Mouse (Mus musculus): ENCODE results near the gene Ppp1r14b. TPM values are rescaled to one million over a fixed set of nuclear protein-coding genes. Genes with fewer than 3 reads are reported as not detected.

The Ppp1r14b gene
- polyA plus RNA-seq, 1 experiment from 2014 or later, result 132 TPM

DNA sequence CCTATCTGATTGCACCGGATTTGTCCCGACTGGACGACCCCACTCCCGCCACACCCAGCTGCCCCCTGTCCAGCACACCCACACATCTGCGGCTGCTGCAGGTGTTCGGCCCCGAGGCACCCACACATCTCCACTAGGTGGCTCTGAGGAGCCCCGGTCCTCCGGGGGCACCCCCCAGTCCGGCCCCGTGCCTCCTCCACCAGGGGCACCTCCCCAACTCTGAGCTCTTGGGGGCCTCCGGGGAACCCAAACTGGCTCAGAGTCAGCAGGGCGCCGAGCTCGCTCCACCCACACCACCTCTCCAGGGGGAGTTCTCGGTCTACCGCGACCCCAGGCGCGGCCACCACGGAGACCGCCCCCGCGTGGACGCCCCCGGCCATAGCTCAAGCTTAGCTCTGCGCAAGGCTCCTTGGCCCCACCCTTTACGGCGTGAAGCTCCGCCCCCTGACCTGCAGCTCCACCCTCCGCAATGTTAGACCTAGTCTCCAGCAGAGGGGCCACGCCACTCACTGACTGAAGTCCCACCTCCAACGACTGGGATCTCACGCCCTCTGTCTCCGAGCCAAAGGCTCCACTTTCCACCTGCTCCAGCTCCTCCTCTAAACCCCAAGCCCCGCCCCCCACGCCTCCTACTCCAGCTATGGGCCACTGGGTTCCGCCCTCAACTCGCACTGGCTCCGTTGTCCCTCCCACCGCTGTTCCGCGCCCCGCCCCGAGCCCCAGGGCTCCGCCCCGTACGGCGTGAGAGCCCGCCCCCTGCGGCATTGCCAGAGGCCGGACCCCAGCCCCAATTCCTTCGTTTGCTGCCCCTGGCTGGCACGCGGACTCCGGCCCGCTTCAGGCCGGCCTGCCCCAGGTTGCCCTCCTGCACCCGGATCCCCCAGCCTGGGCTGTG is 5.0 kb downstream of the Ppp1r14b start:
- peak overlapping the region; percentile 95 for H3K27ac ChIP-seq (ENCODE audit: low read length)
- under 1% methylated on average over 53 of the region's 59 CpGs for WGBS
- peak; percentile 84 for ATAC-seq
- H3K36me3 ChIP-seq (ENCODE audit: control insufficient read depth, insufficient read depth), result peaks cover 8% of the 10 kb centered on the region
- H3K4me1 ChIP-seq (replicated peaks; ENCODE audit: control insufficient read depth, insufficient read depth, low read length), result peaks cover 41% of the 10 kb centered on the region
- no peaks in the 10 kb centered on the region for H3K9me3 ChIP-seq (ENCODE audit: control insufficient read depth, low read length)
- H3K27me3 ChIP-seq (replicated peaks; ENCODE audit: control insufficient read depth, insufficient read depth, low read length), result no peaks in the 10 kb centered on the region
- H3K4me2 ChIP-seq (ENCODE audit: low read length), result peak overlapping the region; percentile 75
- H3K4me3 ChIP-seq (replicated peaks; ENCODE audit: low read length), result peak overlapping the region; percentile 80
- peak overlapping the region; percentile 79 for H3K9ac ChIP-seq (replicated peaks; ENCODE audit: low read depth, low read length)

DNA sequence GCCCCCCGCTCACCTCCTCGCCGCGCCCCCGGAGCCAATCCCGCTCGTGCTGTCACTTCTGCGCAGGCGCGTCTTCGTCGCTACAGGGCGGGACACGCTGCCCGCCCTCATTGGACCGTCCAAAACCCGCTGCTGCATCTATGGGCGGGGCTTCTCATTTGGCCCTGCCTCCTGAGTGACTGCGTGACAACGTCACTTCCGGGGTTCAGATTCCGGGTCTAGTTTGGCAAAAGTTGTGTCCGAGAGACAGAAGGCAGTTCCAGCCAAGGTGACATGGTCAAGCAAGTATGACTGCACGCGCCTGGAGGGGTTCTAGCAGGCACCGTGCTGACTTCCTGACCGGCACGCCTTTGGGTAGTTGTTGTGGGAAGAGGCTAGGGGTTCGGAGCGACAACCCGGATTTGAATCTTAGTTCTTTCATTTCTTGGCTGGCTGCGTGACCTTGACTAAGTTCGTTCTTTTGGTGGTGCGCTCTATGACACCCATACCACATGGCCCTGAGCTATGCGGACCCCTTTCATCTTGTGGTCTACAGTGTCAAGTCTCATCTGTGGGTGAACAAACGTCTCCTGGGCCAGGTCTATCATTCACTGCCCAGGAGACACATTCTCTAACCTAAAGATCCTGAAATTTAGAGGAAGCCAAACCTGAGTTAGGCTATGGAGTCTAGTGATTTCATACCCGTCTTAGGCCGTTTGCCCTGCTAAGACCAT is 5.8 kb downstream of the Ppp1r14b start, which contains the start of gene Fkbp2:
Gene Fkbp2 (minus strand): TSS at position 121 of the 713 bp plus-strand sequence.
- H3K36me3 ChIP-seq (ENCODE audit: control insufficient read depth, insufficient read depth), result peaks cover 8% of the 10 kb centered on the region
- H3K27me3 ChIP-seq (replicated peaks; ENCODE audit: control insufficient read depth, insufficient read depth, low read length), result no peaks in the 10 kb centered on the region
- H3K4me3 ChIP-seq (replicated peaks; ENCODE audit: low read length), result peak within 1 kb of the TSS; percentile 80
- peak within 1 kb of the TSS; percentile 79 for H3K9ac ChIP-seq (replicated peaks; ENCODE audit: low read depth, low read length)
- peak within 1 kb of the TSS; percentile 95 for H3K27ac ChIP-seq (ENCODE audit: low read length)
- 2% methylated on average over 38 of the region's 38 CpGs for WGBS
- no peaks in the 10 kb centered on the region for H3K9me3 ChIP-seq (ENCODE audit: control insufficient read depth, low read length)
- ATAC-seq, result peak; percentile 89
- H3K4me2 ChIP-seq (ENCODE audit: low read length), result peak within 1 kb of the TSS; percentile 78
- peaks cover 41% of the 10 kb centered on the region for H3K4me1 ChIP-seq (replicated peaks; ENCODE audit: control insufficient read depth, insufficient read depth, low read length)

DNA sequence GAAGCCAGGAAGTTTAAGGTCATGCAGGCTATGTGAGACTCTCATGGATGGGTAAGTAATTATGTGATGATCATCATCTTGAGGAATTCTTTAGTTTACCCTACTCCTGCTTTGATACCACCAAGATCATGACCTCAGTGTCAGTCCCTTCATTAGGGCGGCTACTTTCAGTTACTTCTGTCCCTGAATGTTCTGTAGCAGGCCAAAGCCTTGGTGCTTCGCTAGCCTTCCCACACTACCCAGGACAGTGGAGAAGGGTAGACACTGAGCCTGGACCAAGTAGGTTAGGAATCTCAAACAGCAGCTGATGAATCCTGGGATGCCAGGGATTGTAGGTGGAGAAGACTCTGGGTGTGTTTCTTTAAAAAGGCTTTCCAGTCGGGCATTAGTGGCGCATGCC is 6.7 kb downstream of the Ppp1r14b start:
- Histone ChIP-seq H3K4me1 (replicated peaks; ENCODE audit: control insufficient read depth, insufficient read depth, low read length) (peaks cover 42% of the 10 kb centered on the region), H3K27ac (ENCODE audit: low read length) (no peak overlapping the region), H3K4me3 (replicated peaks; ENCODE audit: low read length) (no peak overlapping the region), H3K4me2 (ENCODE audit: low read length) (no peak overlapping the region), H3K36me3 (ENCODE audit: control insufficient read depth, insufficient read depth) (peaks cover 8% of the 10 kb centered on the region), H3K9me3 (ENCODE audit: control insufficient read depth, low read length) (no peaks in the 10 kb centered on the region), H3K27me3 (replicated peaks; ENCODE audit: control insufficient read depth, insufficient read depth, low read length) (no peaks in the 10 kb centered on the region), H3K9ac (replicated peaks; ENCODE audit: low read depth, low read length) (no peak overlapping the region)
- WGBS, result 92% methylated on average over 4 of the region's 4 CpGs
- no peak for ATAC-seq

DNA sequence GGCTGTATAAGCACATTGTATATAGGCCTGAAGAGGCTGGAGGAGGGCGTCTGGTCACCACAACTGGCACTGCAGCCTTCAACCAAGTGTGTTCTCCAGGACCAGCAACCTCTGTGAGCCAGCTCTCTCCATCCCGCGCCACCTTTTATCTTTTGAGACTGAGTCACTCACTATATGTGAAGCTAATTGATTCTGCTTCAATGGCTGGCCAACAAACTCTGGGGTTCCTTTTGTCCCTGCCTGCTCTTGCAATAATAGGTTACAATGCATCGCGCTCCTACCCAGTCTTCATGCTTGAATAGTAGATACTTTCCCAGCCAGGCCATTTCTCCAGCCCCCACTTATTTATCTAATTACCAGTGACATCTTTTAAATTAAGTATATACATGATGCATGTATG is 8.9 kb downstream of the Ppp1r14b start:
- Histone ChIP-seq H3K9ac (replicated peaks; ENCODE audit: low read depth, low read length) (no peak overlapping the region), H3K4me1 (replicated peaks; ENCODE audit: control insufficient read depth, insufficient read depth, low read length) (peaks cover 35% of the 10 kb centered on the region), H3K36me3 (ENCODE audit: control insufficient read depth, insufficient read depth) (peaks cover 2% of the 10 kb centered on the region; the same call in 1 of the 2 replicates), H3K4me3 (replicated peaks; ENCODE audit: low read length) (no peak overlapping the region), H3K4me2 (ENCODE audit: low read length) (no peak overlapping the region), H3K9me3 (ENCODE audit: control insufficient read depth, low read length) (no peaks in the 10 kb centered on the region), H3K27me3 (replicated peaks; ENCODE audit: control insufficient read depth, insufficient read depth, low read length) (no peaks in the 10 kb centered on the region), H3K27ac (ENCODE audit: low read length) (no peak overlapping the region)
- 12% methylated on average over 5 of the region's 5 CpGs for WGBS
- no peak for ATAC-seq

DNA sequence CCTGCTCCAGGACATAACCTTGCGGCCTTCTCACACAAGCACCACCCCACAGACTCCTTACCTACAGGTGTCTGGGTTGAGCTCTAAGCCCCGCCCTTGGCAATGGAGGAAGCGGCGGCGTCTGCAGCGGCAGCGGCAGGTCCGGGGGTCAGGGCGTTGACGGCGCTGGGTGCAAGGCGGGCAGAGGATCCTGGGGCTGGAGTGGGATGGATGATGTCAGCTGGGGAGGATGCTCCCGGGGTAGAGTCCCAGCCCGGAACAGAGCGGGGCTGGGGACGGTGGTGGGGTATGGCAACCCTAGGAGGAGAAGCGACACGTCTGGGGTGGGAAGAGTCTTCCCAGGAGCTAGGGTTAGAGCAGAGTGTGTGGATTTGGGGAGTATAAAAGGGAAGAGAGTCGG is 10.5 kb downstream of the Ppp1r14b start:
- Histone ChIP-seq H3K9me3 (ENCODE audit: control insufficient read depth, low read length) (no peaks in the 10 kb centered on the region), H3K9ac (replicated peaks; ENCODE audit: low read depth, low read length) (no peak overlapping the region), H3K27ac (ENCODE audit: low read length) (no peak overlapping the region), H3K4me1 (replicated peaks; ENCODE audit: control insufficient read depth, insufficient read depth, low read length) (peaks cover 25% of the 10 kb centered on the region), H3K4me3 (replicated peaks; ENCODE audit: low read length) (no peak overlapping the region), H3K27me3 (replicated peaks; ENCODE audit: control insufficient read depth, insufficient read depth, low read length) (no peaks in the 10 kb centered on the region), H3K36me3 (ENCODE audit: control insufficient read depth, insufficient read depth) (peaks cover 2% of the 10 kb centered on the region; the same call in 1 of the 2 replicates), H3K4me2 (ENCODE audit: low read length) (no peak overlapping the region)
- WGBS, result 83% methylated on average over 18 of the region's 19 CpGs
- no peak for ATAC-seq

DNA sequence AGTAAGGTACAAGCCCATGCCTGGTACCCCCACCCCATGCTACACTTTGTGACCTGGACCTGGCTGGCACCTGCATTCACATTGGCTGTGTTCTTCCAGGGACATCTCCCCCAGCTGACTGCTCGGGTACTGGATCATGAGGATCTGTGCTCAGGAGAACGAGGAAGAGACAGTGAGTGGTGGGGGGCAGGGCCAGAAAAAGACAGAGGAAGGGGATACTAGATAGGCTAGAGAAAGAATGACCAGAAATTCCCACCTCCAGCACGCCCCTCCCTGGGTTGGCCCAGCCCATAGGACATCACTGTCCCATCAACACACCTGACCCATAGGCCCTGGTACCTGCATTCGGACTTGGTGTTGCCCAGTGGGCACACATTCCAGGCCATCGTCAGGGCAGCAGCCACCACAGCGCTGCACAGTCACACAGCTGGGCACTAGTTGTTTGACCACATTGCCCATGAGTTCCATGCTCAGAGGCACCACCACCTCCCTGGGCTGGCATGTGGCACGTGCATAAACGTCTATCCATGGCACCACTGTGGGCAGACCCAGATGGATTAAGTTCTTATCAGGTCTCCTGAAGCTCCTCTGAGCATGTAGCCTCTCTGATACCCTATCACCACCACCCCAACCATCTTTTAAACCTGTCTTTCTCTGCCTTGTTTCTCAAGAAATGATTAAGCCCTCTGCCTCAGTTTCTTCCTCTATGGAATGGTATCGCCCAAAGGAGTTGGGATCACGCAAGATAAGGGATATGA is 11.4 kb downstream of the Ppp1r14b start:
- H3K9me3 ChIP-seq (ENCODE audit: control insufficient read depth, low read length), result no peaks in the 10 kb centered on the region
- no peak for ATAC-seq

DNA sequence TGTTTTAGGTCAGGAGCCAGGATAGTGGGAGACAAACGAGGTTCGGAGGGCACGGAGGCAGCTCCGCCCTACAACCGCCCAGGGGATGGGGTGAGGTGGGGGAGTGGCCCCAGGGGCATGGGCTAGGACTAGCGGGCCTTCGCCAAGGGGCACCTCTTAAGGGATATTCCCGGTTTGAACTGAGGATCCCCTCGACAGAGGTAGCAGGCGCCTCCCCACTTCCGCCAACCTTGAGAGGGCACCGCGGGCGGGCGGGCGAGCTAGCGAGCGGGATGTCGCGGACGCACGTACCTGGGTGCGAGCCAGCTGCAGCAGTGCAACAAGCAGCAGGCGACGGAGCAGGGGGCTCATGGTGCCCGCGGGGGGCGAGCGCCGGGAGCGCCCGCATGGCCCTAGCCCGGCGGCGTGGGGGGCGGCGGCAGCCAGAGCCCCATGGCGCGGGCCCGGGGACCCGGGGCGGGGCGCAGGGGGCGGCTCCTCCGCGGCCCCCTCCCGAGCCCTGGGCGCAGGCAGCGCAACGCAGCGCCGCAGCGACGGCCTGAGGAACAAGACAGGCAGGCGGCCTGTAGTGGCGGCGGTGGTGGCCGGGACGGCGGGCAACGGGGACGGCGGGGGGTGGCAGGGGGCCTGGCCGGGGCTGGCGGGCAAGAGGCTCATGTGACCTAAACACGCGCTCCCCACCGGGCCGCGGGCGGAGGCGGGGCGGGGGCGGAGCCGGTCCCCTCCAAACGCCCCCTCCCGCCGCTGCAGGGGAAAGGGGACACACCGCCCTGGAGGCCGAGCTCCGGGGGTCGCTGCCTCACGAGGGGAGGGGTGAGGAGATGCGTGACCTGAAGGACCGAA is 12.5 kb downstream of the Ppp1r14b start, which contains the start of gene Vegfb:
Gene Vegfb (minus strand): TSS at position 591 of the 843 bp plus-strand sequence.
- no peaks in the 10 kb centered on the region for H3K9me3 ChIP-seq (ENCODE audit: control insufficient read depth, low read length)
- H3K36me3 ChIP-seq (ENCODE audit: control insufficient read depth, insufficient read depth), result peaks cover 2% of the 10 kb centered on the region; the same call in 1 of the 2 replicates
- H3K27me3 ChIP-seq (replicated peaks; ENCODE audit: control insufficient read depth, insufficient read depth, low read length), result no peaks in the 10 kb centered on the region
- peak within 1 kb of the TSS; percentile 72 for H3K27ac ChIP-seq (ENCODE audit: low read length)
- H3K4me3 ChIP-seq (replicated peaks; ENCODE audit: low read length), result peak within 1 kb of the TSS; percentile 63
- peaks cover 24% of the 10 kb centered on the region for H3K4me1 ChIP-seq (replicated peaks; ENCODE audit: control insufficient read depth, insufficient read depth, low read length)
- ATAC-seq, result peak; percentile 54
- peak within 1 kb of the TSS; percentile 88 for H3K4me2 ChIP-seq (ENCODE audit: low read length)
- peak within 1 kb of the TSS; percentile 92 for H3K9ac ChIP-seq (replicated peaks; ENCODE audit: low read depth, low read length)
- under 1% methylated on average over 51 of the region's 85 CpGs for WGBS

More for the DNA sequence above, 11.4 kb downstream of the Ppp1r14b start:
- H3K36me3 ChIP-seq (ENCODE audit: control insufficient read depth, insufficient read depth), result peaks cover 2% of the 10 kb centered on the region; the same call in 1 of the 2 replicates
- WGBS, result 75% methylated on average over 10 of the region's 10 CpGs
- peaks cover 20% of the 10 kb centered on the region for H3K4me1 ChIP-seq (replicated peaks; ENCODE audit: control insufficient read depth, insufficient read depth, low read length)
- peak overlapping the region; percentile 63 for H3K4me3 ChIP-seq (replicated peaks; ENCODE audit: low read length)
- peak overlapping the region; percentile 88 for H3K4me2 ChIP-seq (ENCODE audit: low read length)
- no peak overlapping the region; the same call in 1 of the 2 replicates for H3K27ac ChIP-seq (ENCODE audit: low read length)
- H3K9ac ChIP-seq (replicated peaks; ENCODE audit: low read depth, low read length), result peak overlapping the region; percentile 92
- no peaks in the 10 kb centered on the region for H3K27me3 ChIP-seq (replicated peaks; ENCODE audit: control insufficient read depth, insufficient read depth, low read length)

DNA sequence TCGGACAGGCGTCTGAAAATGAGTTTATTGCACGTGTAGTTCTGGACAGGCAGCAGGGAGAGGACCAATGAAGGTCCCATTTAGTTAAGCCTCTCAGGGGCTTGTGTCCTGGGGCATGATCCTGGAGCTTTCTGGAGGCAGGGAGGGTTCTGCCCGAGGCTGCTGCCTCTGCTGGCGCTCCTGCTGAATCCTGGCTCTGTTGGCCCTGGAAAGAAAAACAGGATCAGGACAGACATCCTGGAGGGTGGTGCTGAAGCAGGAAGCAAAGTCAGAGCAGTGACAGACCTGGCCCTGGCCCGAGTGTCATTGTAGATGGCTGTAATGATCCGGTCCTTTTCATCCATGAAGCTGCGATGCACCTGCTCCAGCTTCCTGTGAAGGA is 13.1 kb downstream of the Ppp1r14b start:
- no peaks in the 10 kb centered on the region for H3K9me3 ChIP-seq (ENCODE audit: control insufficient read depth, low read length)
- peaks cover 2% of the 10 kb centered on the region; the same call in 1 of the 2 replicates for H3K36me3 ChIP-seq (ENCODE audit: control insufficient read depth, insufficient read depth)
- 0 out of 2 replicates have a peak, but pooled peaks have one; percentile 0 for ATAC-seq
- H3K27me3 ChIP-seq (replicated peaks; ENCODE audit: control insufficient read depth, insufficient read depth, low read length), result no peaks in the 10 kb centered on the region
- peaks cover 27% of the 10 kb centered on the region for H3K4me1 ChIP-seq (replicated peaks; ENCODE audit: control insufficient read depth, insufficient read depth, low read length)
- H3K9ac ChIP-seq (replicated peaks; ENCODE audit: low read depth, low read length), result peak overlapping the region; percentile 92
- H3K4me2 ChIP-seq (ENCODE audit: low read length), result peak overlapping the region; percentile 88
- peak overlapping the region; percentile 72; the same call in 1 of the 2 replicates for H3K27ac ChIP-seq (ENCODE audit: low read length)
- H3K4me3 ChIP-seq (replicated peaks; ENCODE audit: low read length), result peak overlapping the region; percentile 63
- WGBS, result under 1% methylated on average over 8 of the region's 8 CpGs

All from forebrain, embryonic 16.5 days (tissue).